Mouse (Mus musculus) spleen, adult 18-20 months (tissue): ENCODE measurements around the gene Fgfr2.
"Not testable (repeated sequence)": the region's sequence is repeated elsewhere in the genome, so short reads cannot be mapped to it uniquely, and the experiment has no call there.

ENCODE experiments used
- DNase-seq, 2 experiments: peaks; one replicate each; pipeline ENCODE4 v3.0.0; 2022; ENCODE audit warnings: mixed read lengths in 2 of 2

The Fgfr2 gene

GRCm38 (mm10) chr7:132681296-132681695 is 441.9 kb downstream of the Fgfr2 start:
- no peak for DNase-seq

GRCm38 (mm10) chr7:132679549-132679948 is 443.6 kb downstream of the Fgfr2 start:
- no peak for DNase-seq

- no peak for DNase-seq
Observed at GRCm38 (mm10) chr7:132679117-132679516, 444.0 kb downstream of the Fgfr2 start.

- DNase-seq, result no peak
Observed at GRCm38 (mm10) chr7:132675922-132676321, 447.2 kb downstream of the Fgfr2 start.

- no peak for DNase-seq
Observed at GRCm38 (mm10) chr7:132673931-132674755, 449.0 kb downstream of the Fgfr2 start.

GRCm38 (mm10) chr7:132672481-132672959 is 450.6 kb downstream of the Fgfr2 start:
- DNase-seq, result peak; percentile 32 to 33

GRCm38 (mm10) chr7:132670863-132671165 is 452.3 kb downstream of the Fgfr2 start:
- no peak for DNase-seq

GRCm38 (mm10) chr7:132669999-132670862 is 452.9 kb downstream of the Fgfr2 start:
- DNase-seq, result no peak

GRCm38 (mm10) chr7:132668604-132669003 is 454.5 kb downstream of the Fgfr2 start:
- DNase-seq, result no peak

- no peak for DNase-seq
Observed at GRCm38 (mm10) chr7:132666516-132666915, 456.6 kb downstream of the Fgfr2 start.

- DNase-seq, result no peak
Observed at GRCm38 (mm10) chr7:132665664-132666382, 457.3 kb downstream of the Fgfr2 start.

GRCm38 (mm10) chr7:132664815-132665214 is 458.3 kb downstream of the Fgfr2 start:
- no peak for DNase-seq

- not testable (repeated sequence) for DNase-seq
Observed at GRCm38 (mm10) chr7:132662831-132663230, 460.3 kb downstream of the Fgfr2 start.

GRCm38 (mm10) chr7:132659633-132660032 is 463.5 kb downstream of the Fgfr2 start:
- no peak for DNase-seq

GRCm38 (mm10) chr7:132658688-132659087 is 464.5 kb downstream of the Fgfr2 start:
- DNase-seq, result no peak

GRCm38 (mm10) chr7:132658058-132658450 is 465.1 kb downstream of the Fgfr2 start:
- no peak for DNase-seq

- DNase-seq, result no peak
Observed at GRCm38 (mm10) chr7:132657371-132658057, 465.6 kb downstream of the Fgfr2 start.

GRCm38 (mm10) chr7:132656548-132656947 is 466.6 kb downstream of the Fgfr2 start:
- DNase-seq, result peak; percentile 71 to 92

GRCm38 (mm10) chr7:132656075-132656474 is 467.1 kb downstream of the Fgfr2 start:
- peak; percentile 77 to 89 for DNase-seq

GRCm38 (mm10) chr7:132654412-132654811 is 468.7 kb downstream of the Fgfr2 start:
- DNase-seq, result no peak

GRCm38 (mm10) chr7:132646514-132646913 is 476.6 kb downstream of the Fgfr2 start:
- DNase-seq, result no peak

GRCm38 (mm10) chr7:132644605-132645279 is 478.4 kb downstream of the Fgfr2 start:
- DNase-seq, result no peak
